Mouse (Mus musculus) c-Kit-negative CD71-positive TER-119-positive erythroid progenitor cells, embryonic 14.5 days (primary cell): ENCODE results near the gene Ptpa.

Experiments used
- DNase-seq: peaks from one replicate; pipeline ENCODE4 v3.0.0-alpha.2; 2013; ENCODE audit warnings: low read depth, low spot score

The Ptpa gene

DNA sequence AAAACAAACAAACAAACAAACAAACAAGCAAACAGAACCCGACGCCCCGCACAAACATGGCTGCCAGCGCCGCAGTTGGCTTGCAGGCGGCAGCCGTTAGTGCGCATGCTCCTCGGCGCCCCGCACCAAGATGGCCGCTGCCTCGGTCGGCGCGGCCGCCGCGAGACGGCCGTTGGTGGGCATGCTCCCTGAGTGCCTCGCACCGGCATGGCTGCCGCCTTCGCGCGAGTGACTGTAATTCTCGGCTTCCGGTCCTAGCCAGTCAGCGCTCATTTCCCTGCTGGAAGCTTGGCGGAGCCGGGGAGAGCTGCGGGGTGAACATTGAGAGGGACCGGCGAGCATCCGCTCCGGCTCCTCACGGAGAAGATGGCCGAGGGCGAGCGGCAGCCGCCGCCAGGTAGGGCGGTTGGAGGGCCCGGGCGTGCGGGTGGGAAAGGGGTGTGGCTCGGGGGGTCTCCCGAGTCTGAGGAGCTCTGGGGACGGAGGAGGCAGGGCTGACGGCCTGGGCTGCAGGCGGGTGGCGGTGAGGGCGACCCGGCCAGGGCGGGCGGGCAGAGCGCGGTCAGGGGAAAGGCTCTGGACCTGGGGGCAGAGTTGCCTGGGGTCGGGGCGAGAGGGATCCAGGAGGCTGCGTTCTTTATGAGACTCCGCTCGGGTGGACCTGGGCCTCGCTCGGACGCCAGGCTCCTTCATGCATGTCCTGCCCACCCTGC is at the start of gene Ptpa:
Gene Ptpa, plus strand, starts transcription at position 104 of the 713 bp plus-strand sequence.
- peak; percentile 84 for DNase-seq

DNA sequence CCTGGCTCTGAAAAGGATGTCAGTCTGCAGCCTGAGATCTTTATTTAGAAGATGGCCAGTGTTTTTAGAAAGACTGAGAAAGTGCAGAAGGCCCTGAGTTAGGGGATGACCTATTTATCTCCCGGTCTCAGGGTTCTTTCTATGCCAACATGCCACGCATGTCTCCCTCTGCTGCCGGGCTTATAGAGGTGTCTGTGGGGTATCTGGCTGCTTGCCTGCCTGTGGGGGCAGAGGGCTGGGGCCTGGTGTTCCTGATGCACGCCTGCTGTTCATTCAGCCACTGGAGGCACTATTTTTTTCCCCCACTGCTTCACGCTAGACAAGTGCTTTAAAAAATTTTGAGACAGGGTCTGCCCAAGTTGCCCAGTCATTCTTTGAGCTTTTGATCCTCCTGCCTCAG is 49.6 kb upstream of the Ptpa start:
- DNase-seq: no peak

DNA sequence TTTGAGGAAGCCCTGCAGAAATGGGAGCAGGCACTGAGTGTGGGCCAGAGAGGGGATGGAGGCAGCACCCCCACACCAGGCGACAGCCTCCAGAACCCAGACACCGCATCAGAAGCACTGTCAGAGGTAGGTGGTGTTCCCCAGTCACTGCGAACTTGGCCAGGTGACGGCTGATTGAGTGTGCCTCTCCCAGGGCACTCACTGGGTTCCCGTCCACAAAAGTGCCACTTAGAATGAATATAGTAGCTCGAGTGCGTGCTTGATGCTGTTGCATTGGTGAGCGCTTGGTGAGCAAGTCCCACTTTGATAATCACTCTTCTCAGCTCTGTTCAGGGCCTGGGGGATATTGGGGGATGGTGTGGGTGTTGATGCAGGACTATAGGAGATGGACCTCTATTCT is 44.3 kb upstream of the Ptpa start:
- no peak for DNase-seq

DNA sequence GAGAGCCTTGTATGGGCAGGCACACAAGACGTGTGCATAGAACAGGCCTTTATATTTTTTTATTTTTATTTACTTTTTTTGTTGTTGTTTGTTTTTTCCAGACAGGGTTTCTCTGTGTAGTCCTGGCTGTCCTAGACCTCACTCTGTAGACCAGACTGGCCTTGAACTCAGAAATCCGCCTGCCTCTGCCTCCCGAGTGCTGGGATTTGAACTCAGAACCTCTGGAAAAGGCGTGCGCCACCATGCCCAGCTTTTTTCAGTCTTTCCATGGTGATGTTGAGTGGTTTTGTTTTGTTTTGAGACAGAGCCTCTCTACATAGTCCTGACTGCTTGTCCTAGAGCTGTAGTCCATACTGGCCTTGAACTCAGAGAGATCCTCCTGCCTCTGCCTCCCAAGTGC is 43.1 kb upstream of the Ptpa start:
- DNase-seq: no peak

DNA sequence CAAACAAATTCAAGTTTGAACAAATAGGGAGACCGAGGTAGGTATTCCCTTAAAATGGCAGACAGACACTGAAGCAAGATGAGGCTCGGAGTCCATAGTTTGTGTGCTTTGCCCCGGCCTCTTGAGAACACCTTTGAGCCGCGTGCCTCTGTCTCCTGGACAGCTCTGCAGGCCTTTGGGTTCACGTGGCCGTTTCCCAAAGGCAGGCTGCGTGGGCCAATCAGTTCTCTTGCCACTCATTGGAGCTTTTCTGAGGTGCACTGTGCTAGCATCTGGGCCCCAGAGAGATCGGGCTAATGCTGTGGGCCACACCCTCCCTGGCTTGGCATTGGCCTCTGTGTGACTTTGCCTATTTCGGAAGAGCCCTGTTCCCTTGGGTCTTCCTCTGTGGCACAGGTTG is 39.9 kb upstream of the Ptpa start:
- DNase-seq: no peak

DNA sequence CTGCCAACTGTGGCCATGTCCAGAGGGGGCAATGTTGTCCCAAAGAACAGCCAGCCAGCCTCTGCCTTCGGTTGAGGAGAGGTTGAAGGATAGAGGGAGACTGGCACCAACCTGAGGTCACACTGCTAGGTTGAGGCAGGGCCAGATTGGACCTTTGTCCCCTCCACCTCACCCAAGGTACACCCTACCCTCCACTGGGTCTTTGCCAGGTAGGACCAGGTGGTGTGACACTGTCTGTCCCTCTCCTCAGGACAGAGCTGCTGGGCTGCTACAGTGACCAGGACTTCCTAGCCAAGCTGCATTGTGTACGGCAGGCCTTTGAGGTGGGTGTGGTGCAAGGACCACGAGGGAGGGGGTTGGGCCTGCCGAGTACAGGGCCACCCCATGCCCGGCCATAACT is 38.1 kb upstream of the Ptpa start:
- DNase-seq: no peak

DNA sequence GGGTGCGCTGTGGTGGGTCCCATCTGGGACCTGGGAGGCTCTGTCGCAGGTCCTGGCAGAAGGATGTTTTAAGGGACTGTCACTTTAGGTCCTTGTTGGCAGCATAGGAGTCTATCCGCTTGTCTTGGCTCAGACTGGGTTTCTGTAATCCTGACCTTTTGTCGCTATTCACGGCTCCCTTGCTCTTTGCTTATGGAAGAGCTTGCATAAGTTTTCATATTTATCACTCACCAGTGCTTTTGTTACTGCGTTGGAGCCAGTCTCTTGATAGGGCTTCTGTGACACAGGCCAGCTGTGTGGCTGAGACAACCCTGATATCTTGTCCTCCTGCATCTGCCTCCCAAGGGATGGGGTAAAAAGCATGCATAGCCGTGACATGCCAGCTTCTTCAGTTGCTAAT is 36.5 kb upstream of the Ptpa start:
- DNase-seq: no peak

DNA sequence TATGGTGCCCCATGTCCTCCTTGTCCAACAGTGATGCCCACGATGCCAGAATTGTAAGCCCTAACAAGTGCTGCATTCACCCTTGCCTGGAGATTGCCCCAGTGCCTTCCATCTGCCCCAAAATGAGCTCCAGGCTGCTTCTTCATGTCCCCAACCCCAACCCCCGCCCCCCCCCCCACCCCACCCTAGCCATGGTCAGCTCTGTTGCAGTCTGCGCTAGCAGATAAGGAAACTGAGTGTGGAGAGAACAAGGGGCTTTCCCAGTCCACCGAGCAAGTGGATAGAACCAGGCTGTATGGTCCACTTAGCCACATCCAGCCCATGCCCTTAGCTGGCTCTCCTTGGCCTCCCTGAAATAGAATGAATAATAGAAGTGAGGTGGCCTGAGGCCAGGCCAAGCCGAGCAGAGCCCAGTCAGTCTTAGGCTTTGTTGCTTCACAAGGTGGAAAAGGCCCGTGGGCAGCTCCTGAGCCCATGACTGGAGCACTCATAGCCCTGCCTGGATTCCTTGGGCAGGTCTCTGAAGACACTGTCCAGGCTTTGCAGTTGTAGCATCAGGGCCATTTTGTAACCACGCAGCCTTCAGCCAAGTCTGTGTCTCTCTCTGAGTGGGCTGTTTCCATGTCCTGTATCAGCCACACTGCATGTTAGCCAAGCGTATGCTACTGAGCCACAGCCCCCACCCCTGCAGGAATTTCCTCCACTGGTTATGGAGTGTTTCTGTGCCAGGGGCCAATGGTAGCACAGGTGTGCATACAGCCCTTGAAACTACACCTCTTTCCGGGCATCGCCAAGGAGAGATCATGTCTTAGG is 35.1 kb upstream of the Ptpa start:
- no peak for DNase-seq

DNA sequence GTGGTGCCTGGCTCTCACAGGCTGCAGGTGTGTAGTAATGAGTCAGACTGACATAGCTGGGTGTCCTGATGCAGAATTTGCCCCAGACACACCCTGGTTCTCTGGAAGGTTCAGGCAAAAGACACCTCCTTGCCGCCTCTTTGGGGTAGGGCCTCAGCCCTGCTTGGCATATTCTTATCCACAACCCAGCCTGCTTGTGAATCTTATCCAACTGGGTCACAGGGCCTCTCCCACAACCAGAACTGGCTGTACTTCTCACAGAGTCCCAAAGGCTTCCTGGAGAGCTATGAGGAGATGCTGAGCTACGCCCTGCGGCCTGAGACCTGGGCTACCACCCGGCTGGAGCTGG is 34.5 kb upstream of the Ptpa start:
- no peak for DNase-seq

DNA sequence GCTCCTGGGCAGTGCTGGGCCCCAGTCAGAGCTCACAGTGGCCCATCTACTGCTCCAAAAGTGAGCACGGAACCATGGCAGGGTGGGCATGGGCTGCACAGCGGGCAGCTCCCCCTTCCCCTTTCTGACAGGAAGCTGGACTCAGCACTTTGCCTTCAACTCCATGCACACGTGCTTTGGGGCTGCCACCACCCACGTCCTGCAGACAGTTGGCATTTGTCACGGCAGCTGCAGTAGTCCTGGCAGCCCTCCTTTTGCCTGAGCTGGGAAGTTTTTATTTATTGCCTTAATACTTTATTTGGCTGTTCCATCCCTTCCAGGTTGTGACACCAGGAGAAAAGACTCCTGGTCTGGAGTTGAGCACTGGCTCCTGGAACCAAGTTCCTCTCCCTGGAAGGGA is 31.0 kb upstream of the Ptpa start:
- no peak for DNase-seq

DNA sequence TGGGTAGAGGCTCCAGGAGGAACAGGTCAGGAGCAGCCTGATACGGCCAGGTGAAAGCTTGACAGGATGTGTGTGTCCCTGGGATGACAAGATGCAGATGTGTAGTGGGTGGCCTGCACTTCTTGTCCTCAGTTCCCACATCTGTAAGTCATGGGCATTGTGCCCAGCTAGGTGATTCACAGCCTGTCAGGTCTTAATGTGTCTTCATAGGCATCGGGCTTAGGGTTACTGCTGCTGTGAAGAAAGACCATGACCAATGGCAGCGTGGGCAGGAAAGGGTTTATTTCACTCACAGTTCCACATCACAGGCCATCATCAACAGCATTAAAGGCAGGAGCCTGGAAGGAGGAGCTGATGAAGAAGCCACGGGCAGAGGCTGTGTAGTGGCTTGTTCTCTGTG is 30.2 kb upstream of the Ptpa start:
- DNase-seq: no peak

DNA sequence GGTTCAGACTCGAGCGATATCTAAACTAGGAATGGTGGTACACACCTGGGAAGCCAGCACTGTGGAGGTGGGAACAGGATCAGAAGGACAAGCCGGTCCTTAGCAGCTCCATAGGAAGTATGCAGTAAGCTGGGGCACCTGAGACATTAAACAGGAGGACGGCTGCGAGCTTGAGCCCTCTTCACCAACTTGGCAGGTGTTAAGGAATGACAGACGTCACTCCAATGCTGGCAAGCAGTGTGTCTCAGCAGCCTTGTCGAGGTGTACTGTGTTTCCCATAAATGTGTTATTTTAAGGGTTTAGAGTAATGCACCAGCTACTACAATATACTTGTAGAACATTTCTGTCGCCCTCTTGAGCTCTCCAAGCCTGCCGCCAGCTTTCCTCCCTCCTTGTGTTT is 28.9 kb upstream of the Ptpa start:
- DNase-seq: no peak

DNA sequence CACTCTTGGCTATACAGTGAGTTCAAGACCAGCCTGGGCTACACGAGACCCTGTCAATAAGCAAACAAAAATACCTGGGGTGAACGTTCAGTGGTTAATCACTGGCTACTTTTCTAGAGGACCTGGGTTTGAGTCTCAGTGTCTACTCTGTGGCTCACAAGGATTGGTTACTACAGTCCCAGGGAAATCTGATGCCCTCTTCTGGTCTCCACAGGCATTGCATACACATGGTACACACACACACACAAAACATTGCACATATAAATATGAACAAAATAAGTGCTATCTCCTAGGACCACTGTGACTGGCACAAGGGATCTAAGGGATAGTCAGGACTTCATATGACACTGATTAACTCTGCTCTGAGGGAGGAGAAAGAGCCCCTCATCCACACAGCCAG is 26.8 kb upstream of the Ptpa start:
- DNase-seq: no peak

DNA sequence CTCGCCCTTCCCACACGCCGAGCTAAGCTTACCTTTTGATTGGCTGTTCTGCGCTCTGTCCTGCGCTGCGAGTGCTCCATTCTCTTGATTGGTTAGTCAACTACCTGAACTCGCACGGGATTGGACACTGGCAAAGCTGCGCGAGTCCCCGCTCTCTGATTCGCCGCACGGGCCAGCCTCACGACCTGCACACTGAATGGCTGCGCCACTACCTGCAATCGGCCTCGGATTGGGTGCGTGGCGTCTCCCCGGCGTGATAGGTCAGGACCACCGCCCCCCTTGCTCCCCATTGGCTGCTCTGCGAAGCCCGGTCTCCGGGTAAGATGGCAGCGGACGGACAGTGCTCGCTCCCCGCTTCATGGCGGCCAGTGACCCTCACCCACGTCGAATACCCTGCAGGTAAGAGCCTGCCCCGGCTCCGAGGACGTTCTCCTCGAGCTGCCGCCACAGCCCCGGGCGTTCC is 23.7 kb upstream of the Ptpa start, which contains the start of gene Dolpp1:
Gene Dolpp1, plus strand, starts transcription at position 141 of the 463 bp plus-strand sequence.
- DNase-seq: peak; percentile 92

DNA sequence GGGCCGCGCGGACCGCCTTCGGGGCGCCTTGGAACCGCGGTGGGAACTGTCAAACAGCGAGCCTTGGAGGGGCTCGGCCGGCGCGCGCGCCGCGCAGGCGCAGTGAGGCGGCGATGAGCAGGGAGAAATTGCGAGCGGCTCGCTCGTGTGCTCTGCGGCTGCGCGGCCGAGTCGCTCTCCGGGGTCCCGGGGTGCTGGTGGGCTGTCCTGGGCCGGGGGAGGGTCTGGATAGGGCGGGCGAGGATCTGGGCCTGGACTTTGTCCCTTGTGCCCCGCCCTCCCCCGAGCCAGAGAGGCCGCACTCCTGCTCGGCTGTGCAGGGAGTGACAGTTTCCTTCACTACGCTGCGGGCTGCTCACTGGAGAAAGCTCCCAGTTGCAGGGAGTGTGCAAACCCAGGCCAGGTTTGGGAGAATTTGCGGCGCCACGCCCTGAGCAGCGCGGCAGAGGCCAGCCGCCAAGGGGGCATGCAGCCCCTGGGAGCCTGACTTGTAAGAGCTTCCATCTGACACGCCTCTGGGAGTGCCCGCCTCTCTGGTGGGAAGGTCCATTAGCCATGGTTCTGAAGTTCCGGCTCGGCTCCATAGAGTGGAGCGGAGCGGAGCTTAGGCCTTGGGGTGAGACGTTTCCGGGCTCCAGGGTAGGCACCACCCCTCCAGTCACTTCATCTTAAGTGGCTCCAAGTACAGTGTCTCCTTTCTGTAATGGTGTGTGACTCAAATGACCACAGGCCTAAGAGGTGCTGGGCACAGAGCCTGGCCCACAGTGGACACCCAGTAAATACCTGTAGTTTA is 23.1 kb upstream of the Ptpa start:
- DNase-seq: peak; percentile 64

DNA sequence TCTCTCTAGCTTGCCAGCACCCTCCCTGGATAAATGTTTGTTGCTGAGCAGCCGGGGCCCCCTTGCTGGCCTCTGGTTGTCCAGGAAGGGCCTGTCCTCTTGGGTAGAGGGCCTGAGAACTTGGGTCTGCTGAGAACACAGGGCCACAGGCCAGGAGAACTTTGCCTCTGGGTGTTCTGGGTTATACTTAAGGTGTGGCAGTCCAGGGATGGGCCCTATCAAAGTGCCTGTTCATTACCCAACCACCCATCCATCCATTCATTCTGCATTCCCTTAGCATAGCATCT is 22.5 kb upstream of the Ptpa start:
- DNase-seq: no peak

DNA sequence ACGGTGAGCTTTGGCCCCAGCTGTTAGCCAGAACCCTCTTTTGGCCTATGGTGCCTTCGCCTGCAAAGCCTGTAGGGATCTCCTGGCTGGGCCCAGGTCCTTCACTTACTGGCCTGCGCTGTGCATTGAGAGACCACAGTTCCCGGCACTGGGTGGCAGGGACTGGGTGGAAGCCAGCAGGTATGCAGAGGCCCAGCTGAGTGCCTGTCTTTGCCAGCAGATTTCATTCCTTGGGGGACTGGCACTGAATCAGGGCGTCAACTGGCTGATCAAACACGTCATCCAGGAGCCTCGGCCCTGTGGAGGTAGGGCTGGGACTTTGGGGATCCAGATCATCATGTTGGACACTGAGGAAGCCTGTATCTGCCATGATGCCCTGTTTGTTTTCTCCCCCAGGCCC is 20.1 kb upstream of the Ptpa start:
- no peak for DNase-seq

DNA sequence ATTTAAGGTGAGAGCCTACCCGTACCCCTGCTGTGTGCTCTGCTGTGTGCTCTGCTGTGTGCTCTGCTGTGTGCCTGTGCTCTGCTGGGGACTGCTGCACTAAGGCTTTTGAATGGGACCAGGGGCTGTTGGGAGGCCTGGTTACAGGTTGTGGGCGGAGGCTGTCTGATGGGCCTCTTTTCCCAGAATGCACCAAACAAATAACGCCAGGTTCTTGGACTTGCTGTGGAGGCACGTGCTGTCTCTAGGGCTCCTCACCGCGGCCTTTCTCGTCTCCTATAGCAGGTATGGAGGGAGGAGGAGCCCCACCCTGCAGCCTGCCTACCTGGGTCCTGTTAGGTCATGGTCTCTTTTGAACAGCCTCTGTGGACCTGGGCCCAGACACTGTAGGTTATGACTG is 19.6 kb upstream of the Ptpa start:
- no peak for DNase-seq

DNA sequence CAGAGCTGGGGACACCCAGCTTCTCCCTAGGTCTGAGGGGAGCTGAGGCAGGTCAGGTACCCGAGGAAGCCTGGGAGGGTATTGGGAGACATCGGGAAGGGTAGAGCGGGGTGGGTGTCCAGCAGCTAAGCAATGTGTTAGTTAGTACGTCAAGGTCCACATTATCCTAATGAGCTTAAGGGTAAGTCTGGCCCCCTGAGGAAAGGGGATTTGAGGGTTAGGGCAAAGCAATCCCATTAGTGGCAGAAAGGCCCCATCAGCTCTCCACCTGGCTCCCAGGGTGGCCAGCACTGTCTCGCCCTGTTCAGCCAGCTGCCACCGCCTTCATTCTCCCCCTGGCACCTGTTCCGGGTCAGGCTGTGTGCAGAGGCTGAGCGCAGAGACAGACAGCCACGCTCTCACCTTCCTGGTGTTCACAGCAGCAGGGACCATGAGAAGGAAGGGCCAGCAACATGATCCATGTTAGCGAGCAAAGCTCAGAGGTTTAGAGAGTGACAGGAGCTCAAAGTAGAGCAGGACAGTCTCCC is 17.8 kb upstream of the Ptpa start:
- DNase-seq: no peak

DNA sequence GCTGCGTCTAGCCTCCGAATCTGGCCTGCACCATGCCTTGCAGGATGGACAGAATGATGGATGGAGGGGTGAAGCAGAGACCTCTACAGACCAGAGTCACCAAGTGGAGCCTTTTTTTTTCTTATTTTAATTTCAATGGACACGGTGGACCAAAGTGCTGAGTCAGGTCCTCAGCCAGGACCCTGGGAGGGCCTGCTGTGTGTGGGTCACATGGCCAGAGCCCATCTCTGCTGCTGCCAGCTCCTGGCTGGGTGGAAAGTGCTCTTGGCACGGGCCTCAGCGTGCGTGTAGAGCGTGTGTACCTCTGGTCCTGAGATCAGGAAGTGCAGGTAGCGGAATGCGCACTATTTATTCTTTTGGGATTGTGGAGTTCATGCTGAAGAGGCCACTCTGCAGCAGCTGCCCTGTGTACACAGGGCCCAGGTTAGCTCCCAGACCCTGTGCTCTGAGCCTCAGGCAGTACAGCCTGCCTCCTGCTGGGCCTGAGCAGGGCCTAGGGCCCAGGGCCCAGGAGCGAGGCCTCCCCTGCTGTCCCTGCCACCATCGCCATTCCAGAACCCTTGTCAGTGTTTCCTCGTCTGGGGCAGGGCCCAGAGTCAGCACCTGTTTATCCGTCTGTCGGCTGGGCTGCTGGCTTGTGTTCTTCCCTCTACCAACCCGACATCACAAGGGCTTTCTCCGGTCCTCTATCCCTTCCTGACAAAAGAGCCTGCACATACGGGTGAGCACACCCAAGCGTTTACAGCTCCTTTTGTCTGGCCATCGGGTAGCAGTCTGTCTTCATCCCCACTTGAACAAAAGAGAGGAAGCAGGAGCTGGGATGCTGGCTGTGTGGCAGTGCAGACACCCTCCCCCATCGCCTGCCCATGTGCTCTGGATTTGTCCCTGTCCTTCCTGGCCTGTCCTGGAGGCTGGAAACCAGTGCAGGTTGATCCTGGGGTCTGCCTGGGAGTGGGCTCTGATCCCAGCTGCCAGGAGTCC is 16.4 kb upstream of the Ptpa start:
- DNase-seq: no peak

DNA sequence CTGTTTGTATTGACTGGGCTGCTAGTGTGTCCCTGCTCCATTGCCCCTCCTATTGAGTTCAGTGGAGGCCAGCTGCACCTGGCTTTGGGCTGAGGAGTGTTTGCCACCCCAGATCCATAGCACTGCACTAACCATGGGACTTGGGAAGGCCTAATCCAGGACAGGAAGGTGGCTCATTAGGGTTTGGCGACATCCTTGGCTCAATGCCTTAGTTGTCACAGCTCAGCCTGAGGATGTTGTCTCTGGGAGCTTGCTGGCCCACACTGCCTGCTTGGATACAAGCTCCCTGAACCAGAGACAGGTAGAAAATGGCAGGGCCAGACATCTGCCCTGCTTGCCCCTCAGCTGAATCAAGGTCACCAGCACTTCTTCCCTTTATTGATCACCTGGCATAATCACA is 14.3 kb upstream of the Ptpa start:
- DNase-seq: no peak
